Mouse (Mus musculus) forebrain, embryonic 15.5 days (tissue): Measurements from ENCODE around the gene Gm45837. TPM values are rescaled to one million over a fixed set of nuclear protein-coding genes. Genes with fewer than 3 reads are reported as not detected.
A peak's percentile ranks its signal among the peaks of the same experiment; 100 is the strongest.

Source experiments
- ATAC-seq: fragments of 200-750 bp; cut with Nextera tagmentation; replicated peaks from 2 replicates; pipeline ENCODE4 v1.8.0; 2017; ENCODE audit warnings: mild to moderate bottlenecking, moderate TSS enrichment, moderate library complexity
- H3K27ac ChIP-seq: fragments of 300-500 bp; sonication (generic); replicated peaks from 2 replicates; pipeline ENCODE4 v1.5.1; 2015; ENCODE audit warnings: mild to moderate bottlenecking, inconsistent platforms
- H3K27me3 ChIP-seq: fragments of 300-500 bp; sonication (generic); 2 replicates; pipeline ENCODE4 v1.6.1; 2015; ENCODE audit warnings: inconsistent platforms
- H3K36me3 ChIP-seq: fragments of 300-500 bp; sonication (generic); 2 replicates; pipeline ENCODE4 v1.6.1; 2015; ENCODE audit warnings: mild to moderate bottlenecking, inconsistent platforms
- H3K4me1 ChIP-seq: fragments of 300-500 bp; sonication (generic); 2 replicates; pipeline ENCODE4 v1.6.1; 2015; ENCODE audit warnings: inconsistent platforms
- H3K4me2 ChIP-seq: fragments of 300-500 bp; sonication (generic); replicated peaks from 2 replicates; pipeline ENCODE4 v1.6.1; 2015; ENCODE audit warnings: mild to moderate bottlenecking, inconsistent platforms
- H3K4me3 ChIP-seq: fragments of 300-500 bp; sonication (generic); 2 replicates; pipeline ENCODE4 v1.5.1; 2015; ENCODE audit warnings: mild to moderate bottlenecking, inconsistent platforms
- H3K9ac ChIP-seq: fragments of 300-500 bp; sonication (generic); replicated peaks from 2 replicates; pipeline ENCODE4 v1.6.1; 2015; ENCODE audit warnings: mild to moderate bottlenecking, inconsistent platforms
- H3K9me3 ChIP-seq: fragments of 300-500 bp; sonication (generic); 2 replicates; pipeline ENCODE4 v1.6.1; 2016; ENCODE audit warnings: inconsistent platforms
- WGBS: fragments of 180-500 bp; shearing (Covaris S2); methylation state at CpG from one replicate; pipeline ENCODE4 v1.1.7; 2015; ENCODE audit warnings: mixed read lengths; 5-methylcytosine and 5-hydroxymethylcytosine counted together
- polyA plus RNA-seq: library from polyadenylated mRNA; unstranded; fragments of >200 nt; fragmentation: Nextera tagmentation; extraction: Ambion mirVana; gene quantifications from 2 replicates; pipeline ENCODE4 v1.2.1, GENCODE M21; 2015

The Gm45837 gene
- polyA plus RNA-seq, 1 experiment from 2014 or later, result not detected

DNA sequence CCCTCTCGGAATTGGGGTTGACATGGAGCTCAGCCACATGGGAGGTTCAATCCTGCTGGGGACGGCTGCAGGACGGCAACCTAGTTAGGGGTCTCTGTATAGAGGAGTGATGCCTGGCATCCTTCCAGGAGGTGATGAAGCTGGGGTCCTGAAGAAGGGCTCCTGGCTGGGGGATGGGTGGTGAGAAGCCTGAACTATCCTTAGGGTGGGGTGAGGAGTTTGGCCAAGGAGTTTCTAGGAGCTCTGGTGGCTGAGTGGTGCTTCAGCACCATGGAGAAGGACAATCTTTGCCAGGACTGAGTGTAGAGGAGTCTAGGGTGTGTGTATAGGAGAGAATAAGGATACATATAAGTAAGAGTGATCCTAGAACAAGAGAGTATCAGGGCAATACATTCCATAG is 11.4 kb downstream of the Gm45837 start:
- Histone ChIP-seq H3K4me1 (peaks cover 63% of the 10 kb centered on the region), H3K27ac (peak overlapping the region; percentile 59), H3K9me3 (no peaks in the 10 kb centered on the region), H3K36me3 (no peaks in the 10 kb centered on the region), H3K4me2 (peak overlapping the region; percentile 47), H3K4me3 (peak overlapping the region; percentile 36), H3K9ac (peak overlapping the region; percentile 40), H3K27me3 (peaks cover 6% of the 10 kb centered on the region; the same call in 1 of the 2 replicates)
- WGBS, result 7% methylated on average over 3 of the region's 3 CpGs
- no peak for ATAC-seq

DNA sequence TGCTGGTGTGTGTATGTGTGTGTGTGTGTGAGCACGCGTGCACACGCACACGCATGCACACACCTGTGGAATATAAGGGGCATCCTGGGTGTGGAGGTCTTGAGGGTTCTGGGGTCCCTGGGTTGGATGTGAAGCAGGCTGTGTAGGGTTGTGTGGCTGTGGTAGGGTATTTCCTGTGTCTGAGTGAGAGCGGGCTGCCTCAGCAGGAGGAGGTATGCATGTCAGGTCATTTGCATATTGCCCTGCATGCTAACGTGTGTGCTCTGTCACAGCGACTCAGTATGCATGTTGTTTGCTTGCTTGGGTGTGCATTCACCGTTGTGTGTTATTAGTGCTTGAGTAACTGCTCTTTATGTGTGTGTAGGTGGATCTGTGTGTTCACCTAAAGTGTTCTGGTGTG is 12.0 kb downstream of the Gm45837 start:
- no peak overlapping the region for H3K9ac ChIP-seq
- peaks cover 2% of the 10 kb centered on the region; the same call in 1 of the 2 replicates for H3K27me3 ChIP-seq
- H3K4me2 ChIP-seq, result peak overlapping the region; percentile 47
- H3K4me3 ChIP-seq, result peak overlapping the region; percentile 36
- no peak for ATAC-seq
- 76% methylated on average over 8 of the region's 8 CpGs for WGBS
- no peak overlapping the region for H3K27ac ChIP-seq
- no peaks in the 10 kb centered on the region for H3K9me3 ChIP-seq
- H3K4me1 ChIP-seq, result peaks cover 63% of the 10 kb centered on the region
- H3K36me3 ChIP-seq, result no peaks in the 10 kb centered on the region

DNA sequence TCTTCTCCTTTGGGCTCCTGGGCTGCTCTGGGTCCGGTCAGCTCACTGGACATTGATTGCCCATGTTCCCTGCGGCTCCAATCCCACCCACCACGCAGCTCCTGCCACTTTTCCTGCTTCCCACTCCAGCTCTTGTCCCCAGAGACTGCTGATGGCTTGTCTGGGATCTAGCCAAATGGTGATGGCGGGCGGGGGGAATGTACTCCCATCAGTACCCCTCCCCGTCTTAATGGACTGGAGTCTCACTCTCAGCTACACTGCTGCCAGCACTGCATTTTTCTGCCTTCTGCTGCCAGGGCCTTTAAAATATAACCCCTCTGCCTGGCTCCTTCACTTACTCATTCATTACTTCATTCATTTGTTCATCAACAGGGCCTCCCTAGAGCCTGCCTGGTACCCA is 13.3 kb downstream of the Gm45837 start:
- Histone ChIP-seq H3K9ac (no peak overlapping the region), H3K27ac (peak overlapping the region; percentile 28; the same call in 1 of the 2 replicates), H3K4me2 (0 out of 2 replicates have a peak overlapping the region, but pooled peaks have one; percentile 2), H3K4me3 (no peak overlapping the region), H3K4me1 (peaks cover 62% of the 10 kb centered on the region), H3K27me3 (no peaks in the 10 kb centered on the region), H3K9me3 (no peaks in the 10 kb centered on the region), H3K36me3 (no peaks in the 10 kb centered on the region)
- 26% methylated on average over 6 of the region's 6 CpGs for WGBS
- ATAC-seq, result no peak

DNA sequence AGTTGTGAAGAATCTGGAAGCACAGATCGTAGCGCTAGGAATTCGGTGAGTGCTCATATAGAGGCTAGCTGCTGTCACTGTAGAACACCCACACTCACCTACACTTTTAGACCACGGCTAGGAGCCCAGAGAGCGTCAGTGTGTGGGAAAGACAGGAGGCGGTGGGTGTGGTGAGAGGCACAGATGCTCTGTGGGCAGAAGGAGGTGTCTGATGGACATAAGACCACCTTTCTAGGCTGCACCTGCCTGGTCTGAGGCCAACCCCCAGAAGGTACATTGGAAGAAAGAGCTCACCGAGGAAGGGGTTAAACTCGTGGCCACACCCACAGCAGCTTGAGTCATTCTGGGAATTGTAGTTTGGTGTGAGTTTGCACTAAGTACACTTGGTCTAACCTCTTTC is 16.0 kb downstream of the Gm45837 start:
- peaks cover 47% of the 10 kb centered on the region for H3K4me1 ChIP-seq
- H3K27me3 ChIP-seq, result no peaks in the 10 kb centered on the region
- H3K4me2 ChIP-seq, result no peak overlapping the region
- no peak overlapping the region for H3K4me3 ChIP-seq
- H3K27ac ChIP-seq, result no peak overlapping the region
- no peak overlapping the region for H3K9ac ChIP-seq
- H3K36me3 ChIP-seq, result no peaks in the 10 kb centered on the region
- WGBS, result 72% methylated on average over 8 of the region's 8 CpGs
- peak; percentile 5; the same call in 1 of the 2 replicates for ATAC-seq
- H3K9me3 ChIP-seq, result no peaks in the 10 kb centered on the region

DNA sequence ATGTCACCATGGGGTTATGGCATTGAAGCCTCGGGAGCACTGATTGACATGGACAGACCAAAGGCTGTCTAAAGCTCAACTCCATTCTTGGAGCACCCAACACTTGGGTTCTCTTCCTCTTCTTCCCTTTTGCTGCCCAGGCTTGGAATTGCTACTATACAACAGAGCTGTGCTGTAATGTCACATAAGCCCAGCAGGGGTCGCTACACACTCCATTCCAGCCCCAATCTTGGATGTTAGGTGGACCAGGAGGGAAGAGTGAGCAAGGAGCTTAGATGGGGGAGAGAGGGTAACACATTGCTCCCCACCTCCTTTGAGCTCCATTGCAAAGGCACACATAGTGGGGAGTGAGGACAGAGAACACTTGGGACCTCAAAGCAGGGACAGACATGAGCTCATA is 17.1 kb downstream of the Gm45837 start:
- Histone ChIP-seq H3K4me3 (no peak overlapping the region), H3K9ac (no peak overlapping the region), H3K4me1 (peaks cover 37% of the 10 kb centered on the region), H3K27ac (no peak overlapping the region), H3K27me3 (no peaks in the 10 kb centered on the region), H3K4me2 (no peak overlapping the region), H3K9me3 (no peaks in the 10 kb centered on the region), H3K36me3 (no peaks in the 10 kb centered on the region)
- 4% methylated on average over 2 of the region's 2 CpGs for WGBS
- ATAC-seq, result no peak

DNA sequence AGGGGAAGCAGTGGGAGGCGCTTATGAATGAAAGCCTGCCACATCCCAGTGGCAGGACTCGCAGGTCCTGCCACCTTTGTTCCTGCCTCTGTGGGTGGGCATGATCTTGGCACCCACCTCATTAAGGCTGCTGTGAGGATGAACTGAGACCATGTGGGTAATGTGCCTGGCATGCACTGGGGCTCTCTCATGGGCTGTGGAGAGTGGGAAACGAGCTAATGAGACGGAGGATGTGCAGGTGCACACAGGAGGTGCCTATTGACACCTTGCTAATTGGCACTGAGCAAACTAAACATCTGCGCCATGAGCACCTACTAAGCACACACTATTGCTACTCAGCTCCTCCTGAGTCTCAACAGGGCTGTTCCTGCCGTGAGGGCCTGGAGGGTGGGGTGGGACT is 24.4 kb downstream of the Gm45837 start:
- WGBS, result 26% methylated on average over 6 of the region's 6 CpGs

DNA sequence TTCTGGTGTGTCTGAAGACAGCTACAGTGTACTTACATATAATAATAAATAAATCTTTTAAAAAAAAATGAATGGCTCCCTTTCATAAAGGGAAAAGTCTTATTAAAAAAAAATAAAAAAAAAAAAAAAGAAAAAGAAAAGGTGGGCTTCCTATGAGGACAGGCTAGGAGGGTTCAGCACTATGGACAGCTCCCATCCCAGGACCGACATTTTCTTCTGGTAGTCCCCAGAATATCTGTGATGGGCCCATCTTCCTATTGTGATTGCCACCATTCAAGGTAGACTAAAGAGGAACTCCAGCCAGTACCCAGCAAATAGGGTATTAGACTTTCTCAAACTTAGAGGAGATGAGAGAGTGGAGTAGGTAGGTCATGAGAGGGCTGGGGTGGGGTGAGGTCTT is 27.2 kb downstream of the Gm45837 start:
- Histone ChIP-seq H3K36me3 (no peaks in the 10 kb centered on the region), H3K4me1 (no peaks in the 10 kb centered on the region), H3K4me2 (no peak overlapping the region), H3K9ac (no peak overlapping the region), H3K27me3 (no peaks in the 10 kb centered on the region), H3K4me3 (no peak overlapping the region), H3K27ac (no peak overlapping the region), H3K9me3 (no peaks in the 10 kb centered on the region)
- no peak for ATAC-seq
- 18% methylated on average over 1 of the region's 1 CpGs for WGBS

More for the DNA sequence above, 24.4 kb downstream of the Gm45837 start:
- no peak; the same call in 1 of the 2 replicates for ATAC-seq
- Histone ChIP-seq H3K36me3 (no peaks in the 10 kb centered on the region), H3K9ac (no peak overlapping the region), H3K27me3 (no peaks in the 10 kb centered on the region), H3K9me3 (no peaks in the 10 kb centered on the region), H3K4me2 (no peak overlapping the region), H3K4me1 (no peaks in the 10 kb centered on the region), H3K4me3 (no peak overlapping the region), H3K27ac (no peak overlapping the region)

DNA sequence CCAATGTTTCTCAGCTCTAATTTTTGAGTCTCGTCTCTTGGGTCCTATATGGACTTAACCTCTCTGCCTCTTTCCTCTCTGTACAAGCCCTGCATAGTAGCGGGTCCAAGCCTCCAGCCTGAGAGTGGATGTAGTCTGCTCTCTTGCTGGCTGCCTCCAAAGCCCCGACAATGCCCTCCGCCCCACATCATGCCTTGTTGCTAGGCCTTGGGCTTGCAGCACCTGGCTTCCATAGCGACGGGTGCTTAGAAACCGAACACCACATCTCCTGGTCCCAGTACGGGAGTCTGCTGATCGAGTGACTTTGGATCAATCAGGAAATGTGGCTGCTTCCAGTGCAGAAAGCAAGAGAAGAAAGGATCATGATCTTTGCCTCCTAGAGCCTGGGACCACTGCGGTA is 32.4 kb downstream of the Gm45837 start:
- Histone ChIP-seq H3K9me3 (no peaks in the 10 kb centered on the region), H3K27ac (peak overlapping the region; percentile 4; the same call in 1 of the 2 replicates), H3K9ac (no peak overlapping the region), H3K27me3 (no peaks in the 10 kb centered on the region), H3K36me3 (no peaks in the 10 kb centered on the region), H3K4me1 (no peaks in the 10 kb centered on the region), H3K4me3 (no peak overlapping the region), H3K4me2 (no peak overlapping the region)
- 57% methylated on average over 10 of the region's 10 CpGs for WGBS
- ATAC-seq, result peak; percentile 44; the same call in 1 of the 2 replicates

DNA sequence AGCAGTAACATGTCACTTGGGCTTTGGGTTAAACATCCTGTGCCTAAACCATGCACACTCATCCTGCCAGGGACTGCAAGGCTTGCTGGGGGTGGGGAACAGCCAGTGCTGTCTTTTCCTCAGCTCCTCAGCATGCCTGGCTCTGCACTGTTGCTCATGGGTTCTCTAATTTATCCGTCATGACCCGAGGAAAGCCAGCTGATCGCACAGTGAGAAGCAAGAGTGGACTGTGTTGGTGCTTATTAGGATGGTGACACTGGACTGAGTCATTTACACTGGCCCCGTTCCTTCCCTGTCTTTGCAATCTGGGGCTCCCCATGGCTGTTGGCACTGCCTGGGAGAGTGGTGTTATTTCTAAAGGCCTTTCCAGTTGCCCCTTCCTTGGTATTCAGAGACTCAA is 33.5 kb downstream of the Gm45837 start:
- H3K4me2 ChIP-seq, result no peak overlapping the region
- no peaks in the 10 kb centered on the region for H3K27me3 ChIP-seq
- H3K9ac ChIP-seq, result no peak overlapping the region
- 76% methylated on average over 4 of the region's 4 CpGs for WGBS
- ATAC-seq, result no peak
- no peaks in the 10 kb centered on the region for H3K4me1 ChIP-seq
- H3K9me3 ChIP-seq, result no peaks in the 10 kb centered on the region
- H3K4me3 ChIP-seq, result no peak overlapping the region
- no peak overlapping the region for H3K27ac ChIP-seq
- no peaks in the 10 kb centered on the region for H3K36me3 ChIP-seq

DNA sequence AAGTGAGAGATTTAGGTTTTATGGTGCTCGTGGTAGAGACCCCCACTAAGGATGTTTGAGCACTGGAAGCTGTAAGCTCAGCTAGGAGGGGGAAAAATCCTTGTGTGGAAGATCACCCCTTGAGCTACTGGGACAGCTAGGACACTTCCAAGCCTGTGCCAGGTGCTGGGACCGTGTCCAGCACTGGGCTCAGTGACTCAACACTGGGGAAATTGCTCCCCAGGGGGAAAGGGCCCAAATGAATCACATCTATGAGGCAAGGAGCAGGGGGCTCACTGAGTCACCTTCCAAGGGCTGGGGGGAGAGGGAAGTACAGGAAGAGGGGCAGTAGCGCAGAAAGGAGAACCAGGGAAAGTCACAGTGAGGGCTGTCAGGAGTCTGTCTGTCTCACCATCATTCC is 39.2 kb downstream of the Gm45837 start:
- H3K27me3 ChIP-seq, result peaks cover 14% of the 10 kb centered on the region; the same call in 1 of the 2 replicates
- peaks cover 18% of the 10 kb centered on the region for H3K4me1 ChIP-seq
- 39% methylated on average over 3 of the region's 3 CpGs for WGBS
- H3K9me3 ChIP-seq, result no peaks in the 10 kb centered on the region
- ATAC-seq, result 0 out of 2 replicates have a peak, but pooled peaks have one; percentile 1
- H3K27ac ChIP-seq, result no peak overlapping the region
- no peaks in the 10 kb centered on the region for H3K36me3 ChIP-seq
- H3K9ac ChIP-seq, result no peak overlapping the region
- no peak overlapping the region for H3K4me2 ChIP-seq
- no peak overlapping the region for H3K4me3 ChIP-seq

DNA sequence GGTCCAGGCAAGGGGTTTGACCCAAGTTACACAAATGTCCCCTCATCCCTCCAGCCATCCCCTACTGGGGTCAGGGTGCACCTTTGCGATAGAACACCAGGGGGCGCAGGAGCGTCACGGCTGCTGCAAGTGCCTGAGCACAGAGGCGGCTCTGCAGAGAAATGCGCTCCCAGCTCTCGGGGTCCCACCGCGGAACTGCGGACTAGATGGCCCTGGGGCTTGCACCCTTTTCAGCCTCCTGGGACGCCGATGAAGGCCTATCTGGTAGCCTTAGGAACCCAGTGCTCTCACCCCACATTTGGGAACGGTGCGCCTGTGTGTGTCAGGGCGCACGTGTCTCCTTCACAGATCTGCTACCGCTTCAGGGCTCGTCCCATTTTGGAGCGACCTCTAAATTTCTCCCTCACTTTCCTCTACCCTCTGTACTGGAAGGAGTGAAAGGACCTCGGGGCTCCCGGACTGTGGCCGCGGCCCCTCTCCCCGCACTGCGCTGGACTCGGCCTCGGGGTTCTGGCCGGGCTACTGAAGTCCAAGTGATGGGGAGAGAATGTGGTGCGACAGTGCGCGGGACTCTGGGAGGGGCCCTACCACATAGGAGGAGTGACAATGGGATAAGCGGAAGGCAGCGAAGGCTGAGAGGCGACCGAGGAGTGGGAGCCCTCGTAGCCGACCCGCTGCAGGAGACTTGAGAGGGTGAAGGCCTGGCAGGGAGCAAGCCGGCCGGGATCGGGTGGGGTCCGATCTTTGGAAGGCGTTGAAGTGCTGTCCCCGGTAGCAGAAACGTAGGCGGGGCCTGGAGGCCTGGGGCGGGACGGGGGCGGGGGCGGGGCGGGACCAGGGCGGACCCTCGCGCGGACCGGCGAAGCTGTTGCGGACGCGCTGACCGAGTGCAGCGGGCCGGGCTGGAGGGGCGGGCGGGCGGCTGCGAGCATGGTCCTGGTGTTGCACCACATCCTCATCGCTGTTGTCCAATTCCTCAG is 40.0 kb downstream of the Gm45837 start:
- ATAC-seq, result peak; percentile 86
- no peak overlapping the region for H3K27ac ChIP-seq
- peak overlapping the region; percentile 58 for H3K9ac ChIP-seq
- H3K4me2 ChIP-seq, result peak overlapping the region; percentile 98
- H3K9me3 ChIP-seq, result no peaks in the 10 kb centered on the region
- peak overlapping the region; percentile 54 for H3K4me3 ChIP-seq
- H3K36me3 ChIP-seq, result no peaks in the 10 kb centered on the region
- H3K4me1 ChIP-seq, result peaks cover 18% of the 10 kb centered on the region
- H3K27me3 ChIP-seq, result peaks cover 14% of the 10 kb centered on the region; the same call in 1 of the 2 replicates
- under 1% methylated on average over 68 of the region's 68 CpGs for WGBS

DNA sequence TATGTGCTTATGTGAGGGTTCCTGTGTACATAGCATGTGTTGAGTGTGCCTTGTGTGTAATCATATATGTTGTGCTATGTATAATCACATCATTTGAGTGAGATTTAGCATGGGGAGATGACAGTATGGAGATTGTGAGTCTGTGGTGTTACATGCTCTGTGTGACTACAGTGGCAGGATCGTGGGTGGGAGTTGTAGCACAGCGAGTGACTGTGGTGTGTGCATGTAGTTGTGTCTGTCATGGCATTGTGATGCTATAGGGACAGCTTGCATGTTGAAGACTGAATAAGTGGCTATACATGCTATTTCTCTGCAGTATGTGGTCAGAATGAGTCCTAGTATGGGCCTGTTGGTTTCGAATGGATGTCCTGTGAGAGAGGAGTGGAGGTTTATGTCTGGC is 42.0 kb downstream of the Gm45837 start:
- no peaks in the 10 kb centered on the region for H3K36me3 ChIP-seq
- no peak for ATAC-seq
- peaks cover 14% of the 10 kb centered on the region; the same call in 1 of the 2 replicates for H3K27me3 ChIP-seq
- 90% methylated on average over 3 of the region's 3 CpGs for WGBS
- no peaks in the 10 kb centered on the region for H3K9me3 ChIP-seq
- H3K27ac ChIP-seq, result no peak overlapping the region
- peaks cover 25% of the 10 kb centered on the region for H3K4me1 ChIP-seq
- H3K9ac ChIP-seq, result no peak overlapping the region
- peak overlapping the region; percentile 98 for H3K4me2 ChIP-seq
- H3K4me3 ChIP-seq, result peak overlapping the region; percentile 54
